Mouse (Mus musculus) embryonic fibroblast, embryonic 13.5 days (primary cell): ENCODE data around the gene Il10. TPM values are rescaled to one million over a fixed set of nuclear protein-coding genes. Genes with fewer than 3 reads are reported as not detected.

Experiments used
- H3K27ac ChIP-seq: 2 replicates; pipeline ENCODE4 v1.5.1; 2012; ENCODE audit warnings: low read length, control low read depth, inconsistent platforms; ENCODE audit not compliant: insufficient read depth
- H3K4me1 ChIP-seq: 2 replicates; pipeline ENCODE4 v1.6.1; 2011; ENCODE audit warnings: low read length; ENCODE audit not compliant: control insufficient read depth, insufficient read depth
- H3K4me3 ChIP-seq: 2 replicates; pipeline ENCODE4 v1.5.1; 2011; ENCODE audit warnings: mild to moderate bottlenecking, control low read depth, low read length; ENCODE audit not compliant: insufficient read depth
- CTCF ChIP-seq: IDR thresholded peaks from 2 replicates; pipeline ENCODE4 v1.5.1; 2011; ENCODE audit warnings: mild to moderate bottlenecking, control low read depth, low read length, moderate library complexity, borderline replicate concordance; ENCODE audit not compliant: insufficient read depth
- POLR2A ChIP-seq: IDR thresholded peaks from 2 replicates; pipeline ENCODE4 v1.6.1; 2011; ENCODE audit warnings: low read depth, mild to moderate bottlenecking, control low read depth, low read length, moderate library complexity
- polyA plus RNA-seq: library from polyadenylated mRNA; stranded (reverse); fragments of >200 nt; gene quantifications from 2 replicates; pipeline ENCODE4 v1.2.4, GENCODE M21; 2011; ENCODE audit warnings: low read depth; ENCODE audit not compliant: missing spikeins, insufficient read length

Il10 gene
- not detected in 2 replicates for polyA plus RNA-seq

- no peak for TF ChIP-seq CTCF
- no peak for TF ChIP-seq POLR2A
- no peaks in the 10 kb centered on the region for H3K4me1 ChIP-seq
- no peak within 1 kb of the TSS for H3K27ac ChIP-seq
- no peak within 1 kb of the TSS for H3K4me3 ChIP-seq
Measured at GRCm38 (mm10) chr1:131019492-131020098, at the start of gene Il10. TSS of gene Il10 (plus strand) at chr1:131019845.

- Histone ChIP-seq H3K27ac (no peak overlapping the region), H3K4me1 (no peaks in the 10 kb centered on the region), H3K4me3 (no peak overlapping the region)
- TF ChIP-seq CTCF: no peak
- TF ChIP-seq POLR2A: no peak
Measured at GRCm38 (mm10) chr1:130979455-130979854, 40.2 kb upstream of the Il10 start.

- no peak overlapping the region for H3K4me3 ChIP-seq
- TF ChIP-seq CTCF (no peak), POLR2A (no peak)
- H3K4me1 ChIP-seq: no peaks in the 10 kb centered on the region
- H3K27ac ChIP-seq: no peak overlapping the region
Measured at GRCm38 (mm10) chr1:130984441-130984840, 35.2 kb upstream of the Il10 start.

GRCm38 (mm10) chr1:130987001-130987400 is 32.6 kb upstream of the Il10 start:
- TF ChIP-seq CTCF (no peak), POLR2A (no peak)
- no peaks in the 10 kb centered on the region for H3K4me1 ChIP-seq
- no peak overlapping the region for H3K27ac ChIP-seq
- H3K4me3 ChIP-seq: no peak overlapping the region

- TF ChIP-seq CTCF: no peak
- TF ChIP-seq POLR2A: no peak
- no peak overlapping the region for H3K27ac ChIP-seq
- no peak overlapping the region for H3K4me3 ChIP-seq
- no peaks in the 10 kb centered on the region for H3K4me1 ChIP-seq
Measured at GRCm38 (mm10) chr1:130987418-130987817, 32.2 kb upstream of the Il10 start.

- Histone ChIP-seq H3K27ac (no peak overlapping the region), H3K4me3 (no peak overlapping the region), H3K4me1 (no peaks in the 10 kb centered on the region)
- TF ChIP-seq POLR2A (no peak), CTCF (no peak)
Measured at GRCm38 (mm10) chr1:130989331-130989730, 30.3 kb upstream of the Il10 start.

- H3K4me1 ChIP-seq: no peaks in the 10 kb centered on the region
- H3K4me3 ChIP-seq: no peak overlapping the region
- no peak overlapping the region for H3K27ac ChIP-seq
- TF ChIP-seq POLR2A (no peak), CTCF (no peak)
Measured at GRCm38 (mm10) chr1:130990448-130990847, 29.2 kb upstream of the Il10 start.

- TF ChIP-seq POLR2A: no peak
- no peak for TF ChIP-seq CTCF
- Histone ChIP-seq H3K27ac (no peak overlapping the region), H3K4me3 (no peak overlapping the region), H3K4me1 (no peaks in the 10 kb centered on the region)
Measured at GRCm38 (mm10) chr1:130993574-130994154, 26.0 kb upstream of the Il10 start.

- Histone ChIP-seq H3K4me1 (no peaks in the 10 kb centered on the region), H3K27ac (no peak overlapping the region), H3K4me3 (no peak overlapping the region)
- no peak for TF ChIP-seq CTCF
- TF ChIP-seq POLR2A: no peak
Measured at GRCm38 (mm10) chr1:130995515-130995914, 24.1 kb upstream of the Il10 start.

- TF ChIP-seq CTCF (no peak), POLR2A (no peak)
- no peak overlapping the region for H3K4me3 ChIP-seq
- H3K27ac ChIP-seq: no peak overlapping the region
- no peaks in the 10 kb centered on the region for H3K4me1 ChIP-seq
Measured at GRCm38 (mm10) chr1:130996356-130996755, 23.3 kb upstream of the Il10 start.

GRCm38 (mm10) chr1:130997441-130997840 is 22.2 kb upstream of the Il10 start:
- no peaks in the 10 kb centered on the region for H3K4me1 ChIP-seq
- no peak overlapping the region for H3K4me3 ChIP-seq
- no peak for TF ChIP-seq POLR2A
- no peak for TF ChIP-seq CTCF
- no peak overlapping the region for H3K27ac ChIP-seq
